Mouse (Mus musculus): Measurements from ENCODE around the gene Gatd1. TPM values are rescaled to one million over a fixed set of nuclear protein-coding genes. Genes with fewer than 3 reads are reported as not detected.

The Gatd1 gene
- polyA plus RNA-seq, 1 experiment from 2014 or later: 50.0 TPM

GRCm38 (mm10) chr7:141369918-141370317, 44.0 kb downstream of the Gatd1 start:
- DNase-seq (ENCODE audit: low spot score) (no peak), ATAC-seq (replicated peaks; ENCODE audit: low FRiP score, low read depth) (no peak)
- H3K9me3 ChIP-seq (replicated peaks; ENCODE audit: low read length): no peaks in the 10 kb centered on the region
- WGBS: 66% methylated on average over 5 of the region's 5 CpGs
- H3K9ac ChIP-seq (ENCODE audit: low read depth, low read length): 0 out of 2 replicates have a peak overlapping the region, but pooled peaks have one; percentile 31
- no peak overlapping the region for H3K4me3 ChIP-seq (replicated peaks; ENCODE audit: low read depth, low read length)
- H3K27me3 ChIP-seq (ENCODE audit: insufficient read depth, low read length): no peaks in the 10 kb centered on the region
- no peaks in the 10 kb centered on the region for H3K4me1 ChIP-seq (replicated peaks; ENCODE audit: insufficient read depth, low read length)
- H3K27ac ChIP-seq: no peak overlapping the region
- no peak for TF ChIP-seq CTCF (IDR thresholded peaks at IDR 0.05; ENCODE audit: low read depth)
- no peak overlapping the region for H3K4me2 ChIP-seq (ENCODE audit: low read length)
- no peaks in the 10 kb centered on the region for H3K36me3 ChIP-seq (ENCODE audit: insufficient read depth, low read length)

- no peak for TF ChIP-seq CTCF (IDR thresholded peaks at IDR 0.05; ENCODE audit: low read depth)
- no peaks in the 10 kb centered on the region for H3K27me3 ChIP-seq (ENCODE audit: insufficient read depth, low read length)
- no peaks in the 10 kb centered on the region for H3K36me3 ChIP-seq (ENCODE audit: insufficient read depth, low read length)
- no peak for DNase-seq (ENCODE audit: low spot score)
- no peak overlapping the region for H3K27ac ChIP-seq
- no peak overlapping the region for H3K4me3 ChIP-seq (replicated peaks; ENCODE audit: low read depth, low read length)
- H3K4me2 ChIP-seq (ENCODE audit: low read length): no peak overlapping the region
- H3K9me3 ChIP-seq (replicated peaks; ENCODE audit: low read length): no peaks in the 10 kb centered on the region
- no peak overlapping the region for H3K9ac ChIP-seq (ENCODE audit: low read depth, low read length)
- ATAC-seq (replicated peaks; ENCODE audit: low FRiP score, low read depth): no peak
- no peaks in the 10 kb centered on the region for H3K4me1 ChIP-seq (replicated peaks; ENCODE audit: insufficient read depth, low read length)
- WGBS: 84% methylated on average over 4 of the region's 4 CpGs
Observed at GRCm38 (mm10) chr7:141367358-141367757, 46.6 kb downstream of the Gatd1 start.

GRCm38 (mm10) chr7:141365049-141365445, 48.9 kb downstream of the Gatd1 start:
- Histone ChIP-seq H3K4me3 (replicated peaks; ENCODE audit: low read depth, low read length) (no peak overlapping the region), H3K4me1 (replicated peaks; ENCODE audit: insufficient read depth, low read length) (no peaks in the 10 kb centered on the region), H3K27me3 (ENCODE audit: insufficient read depth, low read length) (no peaks in the 10 kb centered on the region), H3K9ac (ENCODE audit: low read depth, low read length) (no peak overlapping the region), H3K27ac (no peak overlapping the region), H3K4me2 (ENCODE audit: low read length) (no peak overlapping the region), H3K36me3 (ENCODE audit: insufficient read depth, low read length) (no peaks in the 10 kb centered on the region), H3K9me3 (replicated peaks; ENCODE audit: low read length) (no peaks in the 10 kb centered on the region)
- DNase-seq (ENCODE audit: low spot score) (no peak), ATAC-seq (replicated peaks; ENCODE audit: low FRiP score, low read depth) (no peak)
- no peak for TF ChIP-seq CTCF (IDR thresholded peaks at IDR 0.05; ENCODE audit: low read depth)
- 67% methylated on average over 3 of the region's 3 CpGs for WGBS

GRCm38 (mm10) chr7:141364349-141365048, 49.4 kb downstream of the Gatd1 start:
- H3K4me1 ChIP-seq (replicated peaks; ENCODE audit: insufficient read depth, low read length): no peaks in the 10 kb centered on the region
- no peak for DNase-seq (ENCODE audit: low spot score)

GRCm38 (mm10) chr7:141363752-141364125, 50.2 kb downstream of the Gatd1 start:
- Histone ChIP-seq H3K4me2 (ENCODE audit: low read length) (no peak overlapping the region), H3K27ac (no peak overlapping the region), H3K27me3 (ENCODE audit: insufficient read depth, low read length) (no peaks in the 10 kb centered on the region), H3K9ac (ENCODE audit: low read depth, low read length) (no peak overlapping the region), H3K36me3 (ENCODE audit: insufficient read depth, low read length) (no peaks in the 10 kb centered on the region), H3K9me3 (replicated peaks; ENCODE audit: low read length) (no peaks in the 10 kb centered on the region), H3K4me3 (replicated peaks; ENCODE audit: low read depth, low read length) (no peak overlapping the region), H3K4me1 (replicated peaks; ENCODE audit: insufficient read depth, low read length) (no peaks in the 10 kb centered on the region)
- WGBS: 75% methylated on average over 2 of the region's 2 CpGs
- DNase-seq (ENCODE audit: low spot score) (no peak), ATAC-seq (replicated peaks; ENCODE audit: low FRiP score, low read depth) (no peak)
- no peak for TF ChIP-seq CTCF (IDR thresholded peaks at IDR 0.05; ENCODE audit: low read depth)

More at GRCm38 (mm10) chr7:141364349-141365048, 49.4 kb downstream of the Gatd1 start:
- Histone ChIP-seq H3K9ac (ENCODE audit: low read depth, low read length) (no peak overlapping the region), H3K36me3 (ENCODE audit: insufficient read depth, low read length) (no peaks in the 10 kb centered on the region), H3K27ac (no peak overlapping the region), H3K4me3 (replicated peaks; ENCODE audit: low read depth, low read length) (no peak overlapping the region), H3K4me2 (ENCODE audit: low read length) (no peak overlapping the region), H3K9me3 (replicated peaks; ENCODE audit: low read length) (no peaks in the 10 kb centered on the region), H3K27me3 (ENCODE audit: insufficient read depth, low read length) (no peaks in the 10 kb centered on the region)
- TF ChIP-seq CTCF (IDR thresholded peaks at IDR 0.05; ENCODE audit: low read depth): no peak
- ATAC-seq (replicated peaks; ENCODE audit: low FRiP score, low read depth): no peak
- whole genome bisulfite sequencing: 79% methylated on average over 5 of the region's 5 CpGs

- H3K9me3 ChIP-seq (replicated peaks; ENCODE audit: low read length): no peaks in the 10 kb centered on the region
- no peak overlapping the region for H3K4me3 ChIP-seq (replicated peaks; ENCODE audit: low read depth, low read length)
- ATAC-seq (replicated peaks; ENCODE audit: low FRiP score, low read depth) (no peak), DNase-seq (ENCODE audit: low spot score) (peak; percentile 90)
- H3K27ac ChIP-seq: no peak overlapping the region
- no peak overlapping the region for H3K4me2 ChIP-seq (ENCODE audit: low read length)
- no peaks in the 10 kb centered on the region for H3K36me3 ChIP-seq (ENCODE audit: insufficient read depth, low read length)
- TF ChIP-seq CTCF (IDR thresholded peaks at IDR 0.05; ENCODE audit: low read depth): peak; percentile 91
- H3K9ac ChIP-seq (ENCODE audit: low read depth, low read length): no peak overlapping the region
- no peaks in the 10 kb centered on the region for H3K27me3 ChIP-seq (ENCODE audit: insufficient read depth, low read length)
- 56% methylated on average over 4 of the region's 4 CpGs for WGBS
- no peaks in the 10 kb centered on the region for H3K4me1 ChIP-seq (replicated peaks; ENCODE audit: insufficient read depth, low read length)
Observed at GRCm38 (mm10) chr7:141363106-141363751, 50.7 kb downstream of the Gatd1 start.
